Mouse (Mus musculus) lung, adult 2 months (tissue): Measurements from ENCODE around the gene Rev1. TPM values are rescaled to one million over a fixed set of nuclear protein-coding genes. Genes with fewer than 3 reads are reported as not detected.
A peak's percentile ranks its signal among the peaks of the same experiment; 100 is the strongest.

ENCODE experiments used
- DNase-seq: peaks from one replicate; pipeline ENCODE4 v3.0.0; 2022
- H3K4me1 ChIP-seq: fragments of 200-500 bp; 2 replicates; pipeline ENCODE4 v1.6.1; 2011; ENCODE audit warnings: low read length; ENCODE audit not compliant: control insufficient read depth, insufficient read depth
- H3K4me3 ChIP-seq: fragments of 200-500 bp; replicated peaks from 2 replicates; pipeline ENCODE3; 2011; ENCODE audit warnings: low read depth, mild to moderate bottlenecking, control low read depth, low read length; ENCODE audit errors: extremely low read depth
- CTCF ChIP-seq: fragments of 200-500 bp; IDR thresholded peaks from 2 replicates; pipeline ENCODE4 v1.5.1; 2011; ENCODE audit warnings: mild to moderate bottlenecking, low read length, control low read depth; ENCODE audit not compliant: insufficient read depth
- POLR2A ChIP-seq: fragments of 200-500 bp; IDR thresholded peaks from 2 replicates; pipeline ENCODE4 v1.6.1; 2011; ENCODE audit warnings: low read depth, mild to moderate bottlenecking, control low read depth, low read length, borderline replicate concordance; ENCODE audit errors: extremely low read depth
- WGBS: fragments of 180-500 bp; shearing (Covaris S2); methylation state at CpG from one replicate; pipeline ENCODE4 v1.1.7; 2018; 5-methylcytosine and 5-hydroxymethylcytosine counted together
- polyA plus RNA-seq: library from polyadenylated mRNA; depleted of rRNA; stranded (reverse); fragments of >200 nt; gene quantifications from 2 replicates; pipeline ENCODE4 v1.2.3, GENCODE M21; 2012; rRNA removed

Rev1 gene
- 5.9 and 6.0 TPM in 2 replicates for polyA plus RNA-seq

DNA sequence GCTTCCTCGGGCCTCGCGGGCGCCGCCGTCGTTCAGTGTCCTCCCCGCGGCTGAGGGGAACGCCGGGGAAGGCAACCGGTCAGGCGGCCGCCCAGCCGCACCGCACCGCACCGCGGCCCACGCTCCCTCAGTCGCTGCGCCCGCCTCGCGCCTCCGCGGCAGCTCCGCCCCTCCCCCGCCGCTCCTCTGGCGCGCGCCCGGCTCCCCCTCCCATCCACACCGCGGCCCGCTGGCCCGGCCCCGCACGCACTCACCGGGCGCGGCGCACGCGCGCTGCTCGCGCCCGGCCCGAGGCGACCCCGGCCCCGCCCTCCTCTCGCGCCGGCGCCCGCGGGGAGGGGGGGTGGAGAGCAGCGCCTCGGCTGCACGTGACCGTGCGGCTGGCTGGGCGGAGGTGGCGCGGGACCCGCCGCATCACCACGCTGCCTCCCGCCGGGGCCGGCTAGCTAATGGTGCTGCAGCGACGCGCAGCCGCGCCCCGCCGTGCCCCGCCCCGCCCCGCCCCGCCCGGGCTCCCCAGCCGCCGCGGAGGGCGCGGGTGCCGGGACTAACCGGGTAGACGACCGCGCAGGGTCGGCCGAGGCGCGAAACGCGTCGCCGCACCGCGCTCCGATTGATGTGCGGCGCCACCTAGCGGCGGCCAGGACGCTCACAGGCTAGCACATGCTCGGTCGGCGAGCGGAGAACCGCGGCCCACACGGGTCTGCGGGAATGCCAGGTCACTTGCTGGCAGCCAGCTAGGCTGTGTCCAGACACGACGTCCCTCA lies at the start of gene Rev1:
Rev1 (minus strand) TSS at position 301 of the 767 bp plus-strand sequence.
- H3K4me3 ChIP-seq, result peak within 1 kb of the TSS; percentile 69
- H3K4me1 ChIP-seq, result peaks cover 10% of the 10 kb centered on the region
- WGBS, result under 1% methylated on average over 92 of the region's 122 CpGs
- peak; percentile 30; the same call in 1 of the 2 replicates for TF ChIP-seq POLR2A
- peak; percentile 72 for TF ChIP-seq CTCF
- peak; percentile 90 for DNase-seq

DNA sequence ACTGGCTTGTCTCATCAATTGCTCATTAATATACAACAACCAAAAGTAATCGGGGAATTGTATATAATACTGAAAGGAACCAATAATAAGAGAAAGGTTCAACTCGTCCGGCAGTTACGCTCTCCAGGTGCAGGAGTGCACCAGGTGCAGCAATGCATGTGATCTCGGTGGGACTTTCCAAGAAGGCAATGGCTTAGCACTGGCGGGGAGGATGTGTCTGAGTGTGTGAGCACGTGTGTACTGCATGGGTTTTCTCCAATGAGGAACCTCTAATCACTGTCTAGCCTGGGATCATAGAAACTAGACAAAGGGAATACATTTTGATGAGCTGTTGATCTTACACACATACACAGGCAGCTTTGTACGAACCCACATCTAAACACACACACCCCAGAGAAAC lies 49.3 kb upstream of the Rev1 start:
- no peak for DNase-seq
- 89% methylated on average over 8 of the region's 8 CpGs for WGBS
- Histone ChIP-seq H3K4me3 (no peak overlapping the region), H3K4me1 (no peaks in the 10 kb centered on the region)
- TF ChIP-seq POLR2A, result no peak
- TF ChIP-seq CTCF, result no peak

- 89% methylated on average over 7 of the region's 7 CpGs for WGBS
- Histone ChIP-seq H3K4me1 (no peaks in the 10 kb centered on the region), H3K4me3 (no peak overlapping the region)
- DNase-seq, result no peak
- TF ChIP-seq CTCF (no peak), POLR2A (no peak)
Observed at GRCm38 (mm10) chr1:38176077-38176476, 46.5 kb upstream of the Rev1 start.

- 68% methylated on average over 4 of the region's 4 CpGs for WGBS
- no peak for DNase-seq
- no peaks in the 10 kb centered on the region for H3K4me1 ChIP-seq
- no peak overlapping the region for H3K4me3 ChIP-seq
- TF ChIP-seq CTCF (no peak), POLR2A (no peak)
Observed at GRCm38 (mm10) chr1:38171874-38172273, 42.3 kb upstream of the Rev1 start.

- WGBS, result 20% methylated on average over 2 of the region's 2 CpGs
- TF ChIP-seq POLR2A, result no peak
- TF ChIP-seq CTCF, result no peak
- Histone ChIP-seq H3K4me1 (no peaks in the 10 kb centered on the region), H3K4me3 (no peak overlapping the region)
- DNase-seq, result no peak
Observed at GRCm38 (mm10) chr1:38165696-38166095, 36.1 kb upstream of the Rev1 start.

DNA sequence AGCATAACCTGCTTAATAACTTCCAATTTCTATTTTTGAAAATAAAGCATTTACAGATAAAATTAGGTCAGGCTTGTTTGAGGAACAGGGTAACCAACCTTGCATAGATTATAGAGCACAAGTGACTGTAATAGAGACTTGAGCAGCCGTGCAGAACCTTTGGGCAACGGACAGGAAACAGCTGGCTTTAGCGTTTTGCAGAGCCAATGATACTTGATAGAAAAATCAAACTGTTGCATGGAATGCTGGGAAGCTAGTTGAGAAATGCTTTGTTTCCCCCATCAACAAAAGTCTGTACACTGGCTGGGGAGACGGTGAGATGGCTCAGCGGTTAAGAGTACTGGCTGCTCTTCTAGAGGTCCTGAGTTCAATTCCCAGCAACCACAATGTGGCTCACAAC lies 20.5 kb upstream of the Rev1 start:
- TF ChIP-seq CTCF (no peak), POLR2A (no peak)
- Histone ChIP-seq H3K4me3 (no peak overlapping the region), H3K4me1 (no peaks in the 10 kb centered on the region)
- WGBS, result 75% methylated on average over 5 of the region's 5 CpGs
- DNase-seq, result no peak

- WGBS, result 91% methylated on average over 4 of the region's 4 CpGs
Observed at GRCm38 (mm10) chr1:38146008-38146407, 16.4 kb upstream of the Rev1 start.

GRCm38 (mm10) chr1:38141371-38141770 lies 11.8 kb upstream of the Rev1 start:
- WGBS, result 72% methylated on average over 1 of the region's 1 CpGs
- Histone ChIP-seq H3K4me3 (no peak overlapping the region), H3K4me1 (no peaks in the 10 kb centered on the region)
- no peak for TF ChIP-seq POLR2A
- TF ChIP-seq CTCF, result no peak
- DNase-seq, result no peak

More at GRCm38 (mm10) chr1:38146008-38146407, 16.4 kb upstream of the Rev1 start:
- Histone ChIP-seq H3K4me1 (no peaks in the 10 kb centered on the region), H3K4me3 (no peak overlapping the region)
- TF ChIP-seq POLR2A, result no peak
- no peak for TF ChIP-seq CTCF
- no peak for DNase-seq

DNA sequence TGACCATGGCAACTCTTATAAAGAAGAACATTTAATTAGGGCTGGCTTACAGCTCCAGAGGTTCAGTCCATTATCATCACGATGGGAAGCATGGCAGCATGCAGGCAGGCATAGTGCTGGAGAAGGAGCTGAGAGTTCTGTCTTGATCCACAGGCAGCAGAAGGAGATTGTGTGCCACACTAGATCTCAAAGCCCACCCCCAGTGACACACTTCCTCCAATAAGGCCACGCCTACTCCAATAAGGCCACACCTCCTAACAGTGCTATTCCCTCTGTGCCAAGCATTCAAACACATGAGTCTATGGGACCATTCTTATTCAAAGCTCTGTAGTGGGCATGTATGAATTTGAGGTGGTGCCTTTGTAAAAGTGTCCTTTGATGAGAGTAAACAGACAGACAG lies 11.3 kb upstream of the Rev1 start:
- no peak for TF ChIP-seq CTCF
- no peak for TF ChIP-seq POLR2A
- no peak for DNase-seq
- Histone ChIP-seq H3K4me3 (no peak overlapping the region), H3K4me1 (no peaks in the 10 kb centered on the region)
- 66% methylated on average over 2 of the region's 2 CpGs for WGBS

DNA sequence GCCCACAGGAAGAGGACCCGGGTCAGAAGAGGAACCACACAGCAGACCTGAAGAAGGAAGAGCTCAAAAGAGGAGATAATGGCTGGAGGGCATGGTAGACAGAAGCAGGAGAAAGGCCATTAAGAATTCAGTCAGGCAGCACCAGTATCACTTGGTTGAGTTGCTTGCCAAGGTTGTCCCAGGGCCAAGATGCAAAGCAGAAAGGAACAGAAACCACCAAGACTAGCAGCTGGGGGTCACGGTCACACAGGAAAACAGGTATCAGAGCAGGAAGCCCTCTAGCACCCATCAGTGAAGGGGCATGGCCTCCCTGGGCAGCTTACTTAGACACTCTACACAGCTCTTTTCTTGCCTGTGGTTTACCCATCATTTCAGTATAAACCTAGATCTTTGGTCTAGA lies 9.8 kb upstream of the Rev1 start:
- no peaks in the 10 kb centered on the region for H3K4me1 ChIP-seq
- WGBS, result 66% methylated on average over 2 of the region's 2 CpGs
- DNase-seq, result no peak
- TF ChIP-seq POLR2A (no peak), CTCF (no peak)
- H3K4me3 ChIP-seq, result no peak overlapping the region

DNA sequence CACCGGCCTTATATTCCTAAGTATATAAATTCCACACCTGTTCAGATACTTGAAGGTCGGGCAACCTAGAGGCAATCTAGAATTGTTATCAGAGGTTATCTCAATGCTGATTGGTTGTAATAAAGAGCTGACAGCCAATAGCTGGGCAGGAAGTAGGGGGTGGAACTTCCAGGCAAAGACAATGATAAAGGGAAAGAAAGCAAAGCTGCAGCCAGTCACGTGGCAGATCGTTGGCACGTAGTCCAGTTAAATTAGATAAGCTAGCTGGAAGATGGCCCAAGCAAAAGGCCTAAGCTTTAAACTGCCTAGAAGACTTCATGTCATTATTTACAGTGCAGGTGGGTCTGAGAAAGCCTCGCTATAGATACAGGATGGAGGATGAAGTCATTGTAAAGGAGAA lies 3.3 kb upstream of the Rev1 start:
- 35% methylated on average over 6 of the region's 6 CpGs for WGBS
- TF ChIP-seq CTCF, result no peak
- no peak for TF ChIP-seq POLR2A
- Histone ChIP-seq H3K4me3 (no peak overlapping the region), H3K4me1 (peaks cover 7% of the 10 kb centered on the region)
- DNase-seq, result no peak
